Mouse (Mus musculus): ENCODE measurements around the gene Dupd1. TPM values are rescaled to one million over a fixed set of nuclear protein-coding genes. Genes with fewer than 3 reads are reported as not detected.
A peak's percentile ranks its signal among the peaks of the same experiment; 100 is the strongest.

Dupd1 gene
- polyA plus RNA-seq, 1 experiment from 2014 or later = not detected

GRCm38 (mm10) chr14:21745149-21745548, 30.8 kb upstream of the Dupd1 start:
- Histone ChIP-seq H3K27me3 (replicated peaks; ENCODE audit: low read depth, poor library complexity, severe bottlenecking) (peaks cover 13% of the 10 kb centered on the region), H3K9me3 (no peaks in the 10 kb centered on the region), H3K27ac (replicated peaks) (0 out of 2 replicates have a peak overlapping the region, but pooled peaks have one; percentile 7), H3K4me1 (peaks cover 17% of the 10 kb centered on the region), H3K4me3 (no peak overlapping the region), H3K36me3 (replicated peaks) (no peaks in the 10 kb centered on the region)
- peak; percentile 8 for DNase-seq (ENCODE audit: low spot score)
- WGBS = 71% methylated on average over 5 of the region's 5 CpGs

GRCm38 (mm10) chr14:21744169-21744568, 29.8 kb upstream of the Dupd1 start:
- no peaks in the 10 kb centered on the region for H3K36me3 ChIP-seq (replicated peaks)
- peaks cover 13% of the 10 kb centered on the region for H3K27me3 ChIP-seq (replicated peaks; ENCODE audit: low read depth, poor library complexity, severe bottlenecking)
- H3K4me1 ChIP-seq = peaks cover 12% of the 10 kb centered on the region
- peak; percentile 3 for DNase-seq (ENCODE audit: low spot score)
- H3K9me3 ChIP-seq = no peaks in the 10 kb centered on the region
- 89% methylated on average over 1 of the region's 1 CpGs for WGBS
- H3K27ac ChIP-seq (replicated peaks) = no peak overlapping the region
- no peak overlapping the region for H3K4me3 ChIP-seq

DNA sequence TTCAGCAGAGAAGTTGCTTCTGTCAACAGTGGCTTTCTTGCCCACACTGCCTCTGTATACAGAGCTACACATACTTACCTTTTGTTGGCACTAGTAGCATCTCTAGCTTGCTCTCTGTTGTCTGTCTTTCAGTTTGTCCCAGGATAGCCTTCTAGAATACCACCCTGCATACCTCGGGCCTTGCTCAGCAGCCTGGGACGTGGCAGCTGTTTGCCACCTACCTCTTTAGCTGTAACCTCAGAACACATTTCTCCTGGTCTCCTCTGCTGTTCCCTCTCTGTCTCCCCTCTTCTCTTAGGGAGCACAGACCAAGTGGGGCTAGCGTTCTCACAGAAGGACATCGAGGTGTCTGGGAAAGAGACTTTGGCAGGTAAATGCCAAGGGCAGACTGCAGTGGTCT, 28.1 kb upstream of the Dupd1 start:
- H3K4me3 ChIP-seq = no peak overlapping the region
- H3K27me3 ChIP-seq (replicated peaks; ENCODE audit: low read depth, poor library complexity, severe bottlenecking) = peaks cover 13% of the 10 kb centered on the region
- 93% methylated on average over 4 of the region's 4 CpGs for WGBS

GRCm38 (mm10) chr14:21741786-21742185, 27.4 kb upstream of the Dupd1 start:
- no peaks in the 10 kb centered on the region for H3K9me3 ChIP-seq
- 9% methylated on average over 4 of the region's 4 CpGs for WGBS

More for the DNA sequence above, 28.1 kb upstream of the Dupd1 start:
- Histone ChIP-seq H3K4me1 (peaks cover 8% of the 10 kb centered on the region), H3K36me3 (replicated peaks) (no peaks in the 10 kb centered on the region), H3K27ac (replicated peaks) (no peak overlapping the region), H3K9me3 (no peaks in the 10 kb centered on the region)
- DNase-seq (ENCODE audit: low spot score) = no peak

GRCm38 (mm10) chr14:21741314-21741713, 26.9 kb upstream of the Dupd1 start:
- DNase-seq (ENCODE audit: low spot score) = no peak

More at GRCm38 (mm10) chr14:21741786-21742185, 27.4 kb upstream of the Dupd1 start:
- Histone ChIP-seq H3K27me3 (replicated peaks; ENCODE audit: low read depth, poor library complexity, severe bottlenecking) (peaks cover 13% of the 10 kb centered on the region), H3K4me3 (no peak overlapping the region), H3K27ac (replicated peaks) (no peak overlapping the region), H3K4me1 (peaks cover 8% of the 10 kb centered on the region), H3K36me3 (replicated peaks) (no peaks in the 10 kb centered on the region)
- peak; percentile 89 for DNase-seq (ENCODE audit: low spot score)

DNA sequence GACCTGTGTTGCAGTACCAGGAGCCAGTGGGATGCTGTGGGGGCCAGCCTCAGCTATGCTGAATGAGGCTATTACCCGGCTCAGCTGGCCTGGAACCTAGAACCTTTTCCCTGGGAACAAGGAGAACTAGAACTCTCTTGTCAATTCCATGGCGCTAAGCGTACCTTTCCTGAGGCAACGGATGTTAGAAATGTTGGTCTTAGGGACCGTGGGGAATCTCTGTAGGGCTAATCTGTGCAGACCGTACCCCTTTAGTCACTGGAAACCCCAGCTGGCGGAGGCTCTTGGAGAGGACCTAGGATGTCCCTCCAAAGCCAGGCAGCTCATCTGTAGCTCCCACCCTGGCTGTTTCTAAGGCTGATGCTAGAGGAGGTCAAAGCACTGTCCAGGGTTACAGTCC, 26.0 kb upstream of the Dupd1 start:
- Histone ChIP-seq H3K9me3 (no peaks in the 10 kb centered on the region), H3K27me3 (replicated peaks; ENCODE audit: low read depth, poor library complexity, severe bottlenecking) (peaks cover 13% of the 10 kb centered on the region), H3K4me1 (peaks cover 8% of the 10 kb centered on the region), H3K27ac (replicated peaks) (0 out of 2 replicates have a peak overlapping the region, but pooled peaks have one; percentile 31), H3K36me3 (replicated peaks) (no peaks in the 10 kb centered on the region), H3K4me3 (no peak overlapping the region)
- 94% methylated on average over 7 of the region's 7 CpGs for whole genome bisulfite sequencing
- DNase-seq (ENCODE audit: low spot score) = peak; percentile 3

More at GRCm38 (mm10) chr14:21741314-21741713, 26.9 kb upstream of the Dupd1 start:
- Histone ChIP-seq H3K4me3 (no peak overlapping the region), H3K27me3 (replicated peaks; ENCODE audit: low read depth, poor library complexity, severe bottlenecking) (peaks cover 13% of the 10 kb centered on the region), H3K36me3 (replicated peaks) (no peaks in the 10 kb centered on the region), H3K9me3 (no peaks in the 10 kb centered on the region), H3K4me1 (peaks cover 8% of the 10 kb centered on the region), H3K27ac (replicated peaks) (peak overlapping the region; percentile 46)
- WGBS = 88% methylated on average over 3 of the region's 3 CpGs

- Histone ChIP-seq H3K36me3 (replicated peaks) (no peaks in the 10 kb centered on the region), H3K4me3 (no peak overlapping the region), H3K27ac (replicated peaks) (no peak overlapping the region), H3K27me3 (replicated peaks; ENCODE audit: low read depth, poor library complexity, severe bottlenecking) (no peaks in the 10 kb centered on the region), H3K9me3 (peaks cover 4% of the 10 kb centered on the region; the same call in 1 of the 2 replicates), H3K4me1 (peaks cover 3% of the 10 kb centered on the region; the same call in 1 of the 2 replicates)
- no peak for DNase-seq (ENCODE audit: low spot score)
- 93% methylated on average over 15 of the region's 15 CpGs for WGBS
Observed at GRCm38 (mm10) chr14:21733131-21733905, 18.9 kb upstream of the Dupd1 start.

- Histone ChIP-seq H3K27me3 (replicated peaks; ENCODE audit: low read depth, poor library complexity, severe bottlenecking) (no peaks in the 10 kb centered on the region), H3K4me1 (peaks cover 3% of the 10 kb centered on the region; the same call in 1 of the 2 replicates), H3K36me3 (replicated peaks) (no peaks in the 10 kb centered on the region), H3K4me3 (no peak overlapping the region), H3K9me3 (peaks cover 4% of the 10 kb centered on the region; the same call in 1 of the 2 replicates), H3K27ac (replicated peaks) (no peak overlapping the region)
- DNase-seq (ENCODE audit: low spot score) = no peak
- 94% methylated on average over 4 of the region's 4 CpGs for WGBS
Observed at GRCm38 (mm10) chr14:21729936-21730335, 15.6 kb upstream of the Dupd1 start.

- 76% methylated on average over 6 of the region's 6 CpGs for WGBS
- DNase-seq (ENCODE audit: low spot score) = no peak
- H3K27ac ChIP-seq (replicated peaks) = no peak overlapping the region
Observed at GRCm38 (mm10) chr14:21729031-21729732, 14.8 kb upstream of the Dupd1 start.

DNA sequence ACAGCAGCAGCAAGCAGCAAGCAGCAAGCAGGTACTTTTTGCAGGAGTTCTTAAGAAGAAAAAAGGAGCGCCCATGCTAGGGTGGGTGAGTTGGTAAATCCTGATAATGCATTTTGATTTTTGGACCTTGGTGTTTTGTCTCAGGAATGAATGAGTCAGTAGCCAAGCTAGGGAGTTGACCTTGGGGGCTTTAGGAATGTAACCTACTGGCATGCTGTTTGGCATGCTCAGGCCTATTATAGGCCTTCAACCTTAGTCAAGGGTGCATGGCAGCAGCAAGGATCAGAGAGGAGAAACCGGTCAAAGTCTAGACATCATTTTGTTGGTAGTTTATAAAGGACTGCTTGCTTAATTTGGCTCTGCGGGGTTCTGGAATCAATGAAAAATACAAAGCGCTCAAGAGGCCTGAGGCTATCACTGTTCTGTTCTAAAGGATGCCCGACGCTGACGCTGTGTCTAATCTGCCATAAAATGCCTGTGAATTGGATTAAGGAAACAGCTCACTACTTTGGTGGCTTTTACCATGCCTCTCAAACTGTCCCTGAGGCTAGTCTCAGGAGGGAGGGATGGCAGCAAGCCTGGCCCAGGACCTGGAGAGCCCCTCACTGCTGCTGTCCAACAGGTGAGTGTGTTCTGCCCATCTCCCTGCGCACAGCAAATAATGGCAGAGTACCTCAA, 7.8 kb upstream of the Dupd1 start:
- H3K27me3 ChIP-seq (replicated peaks; ENCODE audit: low read depth, poor library complexity, severe bottlenecking) = peaks cover 11% of the 10 kb centered on the region
- peak overlapping the region; percentile 51; the same call in 1 of the 2 replicates for H3K27ac ChIP-seq (replicated peaks)
- DNase-seq (ENCODE audit: low spot score) = no peak
- H3K4me1 ChIP-seq = peaks cover 39% of the 10 kb centered on the region
- H3K36me3 ChIP-seq (replicated peaks) = 0 out of 2 replicates have a peak, but pooled peaks cover 4% of the 10 kb centered on the region
- no peak overlapping the region for H3K4me3 ChIP-seq
- H3K9me3 ChIP-seq = peaks cover 6% of the 10 kb centered on the region; the same call in 1 of the 2 replicates
- 58% methylated on average over 8 of the region's 8 CpGs for WGBS

More at GRCm38 (mm10) chr14:21729031-21729732, 14.8 kb upstream of the Dupd1 start:
- Histone ChIP-seq H3K4me1 (peaks cover 3% of the 10 kb centered on the region; the same call in 1 of the 2 replicates), H3K4me3 (no peak overlapping the region), H3K9me3 (peaks cover 4% of the 10 kb centered on the region; the same call in 1 of the 2 replicates), H3K36me3 (replicated peaks) (no peaks in the 10 kb centered on the region), H3K27me3 (replicated peaks; ENCODE audit: low read depth, poor library complexity, severe bottlenecking) (no peaks in the 10 kb centered on the region)

DNA sequence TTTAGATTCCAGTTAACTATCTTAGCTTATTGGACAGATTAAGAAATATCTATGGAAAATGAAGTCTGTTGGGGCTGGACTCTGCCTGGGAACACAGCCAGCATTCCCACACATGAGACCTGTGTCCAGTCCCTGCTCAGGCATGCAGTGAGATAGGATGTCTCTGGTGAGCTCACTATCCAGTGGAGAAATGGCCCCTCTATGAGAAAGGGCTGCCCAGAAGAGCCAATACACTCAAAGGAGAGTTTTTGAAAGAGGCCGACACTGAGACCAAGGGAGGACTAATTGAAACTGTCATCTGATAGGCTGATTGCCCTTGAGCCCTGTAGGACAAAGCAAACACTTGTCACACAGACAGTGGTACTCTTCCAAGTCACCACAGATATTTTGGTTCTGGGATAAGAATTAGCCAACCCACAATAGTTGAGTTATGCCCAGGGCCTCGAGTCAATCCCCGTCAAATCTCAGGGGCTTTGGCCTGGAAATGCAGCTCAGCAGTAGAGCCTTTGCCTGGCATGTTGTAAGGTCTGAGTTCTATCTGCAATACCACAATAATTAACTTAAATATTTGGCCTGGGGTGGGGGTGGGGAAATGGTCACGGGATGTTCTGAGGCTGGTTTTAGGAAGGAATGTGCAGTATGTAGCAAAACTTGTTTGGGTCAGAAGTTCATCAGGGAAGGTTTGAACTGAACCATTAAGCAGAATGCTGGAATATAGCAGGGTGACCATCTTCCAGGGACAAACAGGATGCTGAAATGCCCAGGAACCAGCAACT, 6.2 kb upstream of the Dupd1 start:
- WGBS = 60% methylated on average over 4 of the region's 4 CpGs
- Histone ChIP-seq H3K27ac (replicated peaks) (peak overlapping the region; percentile 15; the same call in 1 of the 2 replicates), H3K4me3 (no peak overlapping the region), H3K4me1 (peaks cover 50% of the 10 kb centered on the region), H3K9me3 (peaks cover 6% of the 10 kb centered on the region; the same call in 1 of the 2 replicates), H3K27me3 (replicated peaks; ENCODE audit: low read depth, poor library complexity, severe bottlenecking) (peaks cover 11% of the 10 kb centered on the region), H3K36me3 (replicated peaks) (0 out of 2 replicates have a peak, but pooled peaks cover 4% of the 10 kb centered on the region)
- no peak for DNase-seq (ENCODE audit: low spot score)
